Mouse (Mus musculus): Measurements from ENCODE around the gene Sugt1.
A peak's percentile ranks its signal among the peaks of the same experiment; 100 is the strongest.

Sugt1 gene

DNA sequence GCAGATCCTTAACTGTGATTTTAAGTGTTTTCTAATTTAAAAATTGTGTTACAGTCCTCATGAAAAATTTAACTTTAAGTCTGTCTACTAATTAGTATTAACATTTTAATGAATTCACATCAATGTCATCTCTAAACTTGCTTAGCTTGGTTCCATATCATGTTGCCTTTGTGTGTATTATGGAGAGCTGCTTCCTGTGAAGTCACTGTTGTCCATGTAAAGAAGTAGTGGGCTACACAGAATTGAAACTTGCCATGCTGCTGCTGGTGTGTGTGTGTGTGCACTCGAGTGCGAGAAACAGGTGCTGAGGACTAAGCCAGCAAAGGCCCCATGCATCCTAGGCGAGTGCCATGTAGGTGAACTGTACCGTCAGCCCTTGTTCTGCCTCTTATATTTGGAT lies 19.9 kb downstream of the Sugt1 start:
- DNase-seq = no peak

DNA sequence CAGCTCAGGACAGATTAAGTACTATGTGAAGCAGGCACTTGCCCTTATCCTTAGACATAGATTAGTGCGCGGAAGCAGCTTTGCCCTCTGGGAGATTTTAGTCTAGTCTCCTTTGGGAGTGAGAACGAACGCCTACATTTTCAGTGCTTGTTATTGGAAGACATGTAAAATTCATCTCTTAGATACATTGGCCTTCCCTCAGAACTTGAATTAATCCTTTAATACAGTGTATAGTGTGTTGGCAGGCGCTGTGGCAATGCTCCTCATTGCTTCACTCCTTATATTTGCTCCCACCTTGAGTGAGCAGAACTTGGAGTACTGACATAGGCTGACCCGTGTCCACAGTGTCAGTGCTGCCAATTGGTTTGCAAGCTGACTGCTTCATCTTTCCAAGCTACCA lies 20.8 kb downstream of the Sugt1 start:
- no peak for DNase-seq

DNA sequence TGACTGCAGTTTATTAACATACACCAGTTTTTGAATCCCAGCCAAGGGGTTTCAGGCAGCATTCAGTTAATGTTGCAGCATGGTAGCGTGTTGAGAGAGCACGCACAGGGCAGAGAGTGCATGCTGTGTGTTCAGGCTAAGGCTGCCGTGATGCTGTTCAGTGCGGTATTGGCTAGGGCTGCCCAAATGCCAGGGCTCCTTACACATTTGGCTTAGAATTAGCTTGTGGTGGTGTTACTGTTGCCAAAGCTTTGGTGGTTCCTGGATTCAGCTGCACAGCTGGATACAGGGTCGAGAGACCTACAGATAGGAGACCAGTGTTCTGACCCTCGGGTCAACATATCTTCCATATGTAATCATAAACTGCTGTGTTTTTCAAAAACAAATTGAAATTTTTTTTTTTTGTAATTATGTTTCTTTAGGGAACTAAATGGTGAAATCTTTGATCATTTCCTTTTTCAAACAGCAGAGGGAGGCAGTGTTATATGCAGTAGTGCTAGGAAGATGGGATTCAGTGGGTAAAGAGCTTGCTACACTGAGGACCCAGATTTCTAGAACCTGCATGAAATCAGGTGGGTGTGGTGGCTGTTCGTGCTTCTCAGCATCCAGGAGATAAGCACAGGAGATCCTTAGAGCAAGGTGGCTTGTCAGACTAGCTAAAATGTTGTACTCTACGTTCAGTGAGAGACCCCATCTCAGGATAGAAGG lies 29.8 kb downstream of the Sugt1 start:
- DNase-seq = no peak

DNA sequence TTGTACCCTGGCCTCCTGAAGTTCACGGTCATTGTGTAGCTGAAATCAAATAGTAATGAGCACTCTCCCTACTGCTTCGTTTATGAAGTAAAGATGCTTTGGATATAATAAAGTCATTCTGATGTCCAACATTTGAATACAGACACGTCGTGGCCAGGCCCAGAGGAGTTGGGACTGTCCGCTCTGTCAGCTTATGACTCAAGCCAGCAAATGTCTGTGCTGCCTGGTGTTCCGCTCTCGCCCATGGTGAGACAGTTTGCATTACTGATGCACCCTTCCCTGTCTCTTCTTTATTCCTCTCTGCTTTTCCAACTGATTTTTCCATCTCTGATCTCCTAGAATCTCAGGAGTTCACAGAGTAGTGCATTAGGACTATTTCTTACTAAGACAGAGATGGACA lies 32.3 kb downstream of the Sugt1 start:
- no peak for DNase-seq

DNA sequence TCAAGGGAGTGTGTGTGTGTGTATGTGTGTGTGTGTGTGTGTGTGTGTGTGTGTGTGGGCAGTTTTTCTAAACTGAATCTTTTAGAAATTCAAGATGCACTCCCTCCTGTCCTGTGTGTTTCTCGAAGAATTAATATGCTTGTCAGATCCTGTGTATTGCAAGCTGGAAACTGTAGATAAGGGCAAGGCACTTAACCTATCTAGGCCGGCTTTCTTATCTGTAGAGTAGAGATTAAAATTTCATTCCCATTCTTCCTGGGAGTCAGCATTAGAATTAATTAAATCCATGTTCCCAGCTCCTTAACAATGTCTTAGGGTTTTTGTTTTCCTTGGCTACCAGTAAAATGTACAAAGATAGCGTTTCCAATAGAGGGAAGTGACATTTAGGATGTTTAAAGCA lies 33.7 kb downstream of the Sugt1 start:
- DNase-seq = no peak

DNA sequence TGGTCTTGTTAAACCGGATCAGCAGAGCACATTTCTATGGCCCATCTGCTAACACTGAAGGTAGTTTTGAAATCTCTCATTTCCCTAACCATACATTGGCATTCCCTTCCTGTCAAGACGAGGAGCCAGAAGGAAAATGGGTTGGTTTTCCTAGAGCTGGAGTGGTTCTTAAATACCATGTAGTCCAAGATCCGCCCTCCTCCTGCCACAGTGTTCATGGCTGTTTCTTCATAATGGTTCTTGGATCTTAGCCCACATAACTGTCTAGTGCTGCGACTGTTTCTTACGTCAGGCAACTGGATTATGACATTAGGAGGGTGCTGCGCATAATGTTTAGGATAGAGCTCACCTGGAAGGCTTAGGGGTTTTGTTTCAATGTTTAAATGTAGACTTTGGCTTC lies 44.8 kb downstream of the Sugt1 start:
- DNase-seq = no peak

DNA sequence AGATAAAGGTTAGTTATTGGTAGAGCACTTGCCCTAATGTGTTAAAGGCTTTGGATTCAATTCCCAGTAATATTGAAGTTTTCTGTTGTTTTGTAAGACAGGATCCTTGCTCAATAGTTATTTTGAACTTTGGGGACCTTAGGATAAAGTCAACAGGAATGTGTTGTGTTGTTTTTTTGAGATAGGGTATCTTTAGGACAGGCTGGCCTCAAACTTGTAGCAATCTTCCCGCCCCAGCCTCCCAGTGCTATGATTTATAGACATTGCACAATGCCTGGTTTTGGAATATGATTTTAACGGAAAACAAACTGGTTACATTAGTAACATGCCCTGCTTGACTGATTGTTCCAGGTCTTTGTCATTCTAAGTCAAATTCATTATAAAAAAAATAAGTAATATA lies 45.7 kb downstream of the Sugt1 start:
- DNase-seq = no peak

DNA sequence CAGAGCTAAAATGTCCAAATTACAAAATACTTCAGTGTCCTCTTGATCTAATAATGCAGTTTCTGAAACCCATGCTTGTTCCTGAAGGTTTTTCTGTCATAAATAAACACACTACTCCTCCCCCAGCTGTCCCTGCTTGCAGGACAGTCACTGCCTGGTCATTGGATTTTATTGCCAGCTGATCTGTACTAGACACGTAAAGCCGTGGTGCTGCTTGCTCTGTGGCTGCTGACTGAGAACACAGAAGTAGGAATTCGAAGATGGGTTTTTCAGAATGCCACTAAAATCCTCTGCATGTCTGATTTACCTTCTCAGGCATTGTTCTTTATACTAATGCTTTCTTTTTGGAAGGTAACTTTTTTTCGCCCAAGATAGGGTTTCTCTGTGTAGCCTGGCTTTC lies 49.3 kb downstream of the Sugt1 start:
- DNase-seq = no peak

DNA sequence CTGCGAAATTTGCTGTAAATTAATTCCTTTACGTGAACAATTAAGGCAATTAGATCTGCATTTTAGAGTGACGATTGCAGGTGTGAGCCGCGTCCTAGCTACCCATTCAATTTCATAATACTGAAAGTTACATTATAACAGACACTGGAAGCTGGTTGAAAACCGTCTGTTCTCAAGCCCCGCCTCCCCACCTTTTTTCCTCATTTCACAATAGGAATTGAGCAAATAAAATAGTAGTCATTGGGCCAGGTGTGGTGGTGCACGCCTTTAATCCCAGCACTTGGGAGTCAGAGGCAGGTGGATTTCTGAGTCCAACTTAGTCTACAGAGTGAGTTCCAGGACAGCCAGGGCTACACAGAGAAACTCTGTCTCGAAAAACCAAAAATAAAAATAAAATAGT lies 54.6 kb downstream of the Sugt1 start:
- DNase-seq = no peak

DNA sequence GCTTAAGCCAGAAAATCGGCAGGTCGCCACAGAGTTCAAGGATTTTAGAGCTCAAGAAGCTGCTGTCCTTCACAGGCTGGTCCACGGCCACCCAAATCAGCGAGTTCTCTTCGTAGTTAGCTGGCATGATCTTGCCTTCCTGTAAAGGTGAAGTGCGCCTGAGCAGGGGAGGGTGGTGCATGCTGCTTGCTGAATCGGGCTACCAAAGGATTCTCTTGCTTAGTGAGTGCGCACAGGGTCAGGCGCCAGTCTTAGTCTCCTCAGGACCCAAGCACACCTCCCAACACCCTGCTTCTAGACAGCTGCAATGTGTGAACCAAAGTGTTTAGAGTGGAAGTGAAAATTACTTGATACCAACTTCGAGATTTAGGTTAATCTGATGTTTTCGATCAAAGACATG lies 57.9 kb downstream of the Sugt1 start:
- DNase-seq = no peak

DNA sequence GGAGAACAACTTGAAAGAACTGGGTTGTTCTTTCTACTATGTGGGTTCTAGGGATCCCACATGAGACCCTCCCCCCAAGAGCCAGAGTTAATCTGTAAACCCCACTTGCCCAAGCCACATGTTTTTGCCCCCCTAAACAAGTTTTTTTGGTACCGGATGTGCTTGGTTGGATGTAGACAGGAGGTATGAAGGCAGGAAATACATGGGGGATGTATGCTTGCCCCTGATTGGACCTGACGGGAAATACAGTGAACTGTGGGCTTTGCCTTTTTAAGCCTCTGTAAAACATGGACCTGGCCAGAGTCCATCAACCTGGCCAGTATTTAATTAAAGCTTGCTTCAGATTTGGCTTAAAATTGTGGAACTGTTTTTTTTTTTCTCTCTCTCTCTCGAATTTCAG lies 62.2 kb downstream of the Sugt1 start:
- no peak for DNase-seq

DNA sequence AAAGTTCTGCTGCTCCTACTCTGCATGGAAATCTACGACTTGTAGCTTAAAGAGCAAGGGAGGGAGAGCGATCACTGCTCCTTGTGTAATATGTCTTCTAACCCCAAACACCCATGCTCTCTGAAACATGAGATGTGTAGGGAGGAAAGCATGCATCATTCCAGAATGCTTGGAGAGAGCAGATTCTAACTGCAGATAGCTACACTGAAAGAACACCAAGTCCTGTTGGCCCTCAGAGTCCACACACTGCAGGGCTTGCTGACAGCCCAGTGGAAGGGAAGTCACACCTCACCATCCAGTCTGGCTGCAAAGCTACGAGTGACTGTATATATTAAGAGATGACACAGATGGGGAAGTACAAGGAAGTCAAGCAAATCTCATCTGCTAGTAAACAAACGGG lies 65.2 kb downstream of the Sugt1 start:
- no peak for DNase-seq

DNA sequence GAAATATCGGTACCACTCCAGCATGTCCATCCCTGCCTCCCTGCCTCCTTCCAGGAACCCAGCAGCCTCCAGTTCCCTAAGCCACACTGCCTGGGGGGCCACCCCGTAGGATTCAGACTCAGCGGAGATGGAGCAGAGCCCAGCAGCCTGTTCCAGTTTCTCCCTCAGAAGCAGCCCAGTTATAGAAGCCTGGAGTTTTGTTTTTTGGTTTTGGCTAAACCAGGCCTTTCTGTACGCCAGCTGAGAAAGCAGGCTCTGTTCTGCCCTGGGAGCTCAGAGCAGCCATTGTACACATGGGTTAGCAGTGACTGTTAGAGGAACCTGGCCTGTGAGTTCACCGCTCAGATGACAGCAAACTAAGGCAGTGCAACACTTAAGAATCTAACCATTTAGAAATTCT lies 70.8 kb downstream of the Sugt1 start:
- DNase-seq = no peak

DNA sequence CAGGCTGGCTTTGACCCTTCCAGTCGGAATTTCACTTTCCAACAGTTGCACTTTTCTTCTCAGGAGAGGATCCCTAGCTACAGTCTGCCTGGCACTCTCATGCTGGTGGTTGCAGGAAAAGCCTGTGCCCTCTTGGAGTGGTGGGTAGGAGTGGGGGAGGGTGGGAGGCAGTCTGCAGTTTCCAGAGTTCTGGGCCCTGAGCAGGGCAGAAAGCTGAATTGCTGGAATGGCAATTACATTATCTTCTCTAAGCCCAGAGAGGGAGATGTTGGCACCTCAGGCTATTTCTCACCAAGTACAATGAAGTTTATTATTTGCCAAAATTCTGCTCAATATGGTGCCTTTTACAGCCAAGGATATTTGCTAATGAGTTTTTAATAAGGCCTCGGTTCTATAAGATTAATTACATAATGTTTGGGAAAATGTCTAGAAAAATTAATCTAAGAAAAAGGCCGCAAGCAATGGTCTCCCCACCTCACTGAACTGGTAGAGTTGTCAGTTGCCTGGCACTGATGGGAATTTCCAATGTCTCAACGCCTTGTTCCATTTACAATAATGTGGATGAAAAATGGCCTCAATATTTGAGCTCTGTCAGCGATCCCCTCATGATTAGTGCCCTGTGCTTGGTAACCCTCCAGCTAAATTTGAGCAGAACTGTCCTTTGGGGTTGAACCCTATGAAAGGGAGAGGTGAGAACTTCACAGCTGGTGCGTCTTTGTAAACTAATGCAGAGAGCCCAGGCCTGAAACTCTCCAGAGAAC lies 71.4 kb downstream of the Sugt1 start:
- DNase-seq = no peak

DNA sequence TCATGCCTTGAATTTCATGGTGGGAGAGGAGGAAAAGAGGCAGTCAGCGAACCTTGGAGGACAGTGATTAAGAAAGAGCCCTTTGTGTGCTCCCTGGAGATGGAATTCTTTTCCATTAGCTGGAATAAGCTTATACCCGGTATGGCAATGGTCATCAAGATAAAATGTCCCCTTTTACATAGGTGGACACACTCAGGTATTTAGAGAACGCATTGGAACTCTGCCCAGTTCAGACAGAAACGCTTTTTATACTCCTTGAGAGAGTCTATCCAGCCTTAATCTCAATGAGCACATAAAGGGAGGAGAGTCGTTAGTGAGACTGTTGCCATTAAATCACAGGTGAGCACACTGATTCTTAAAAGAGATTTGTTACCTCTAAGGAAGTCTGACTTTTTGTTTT lies 73.0 kb downstream of the Sugt1 start:
- no peak for DNase-seq

DNA sequence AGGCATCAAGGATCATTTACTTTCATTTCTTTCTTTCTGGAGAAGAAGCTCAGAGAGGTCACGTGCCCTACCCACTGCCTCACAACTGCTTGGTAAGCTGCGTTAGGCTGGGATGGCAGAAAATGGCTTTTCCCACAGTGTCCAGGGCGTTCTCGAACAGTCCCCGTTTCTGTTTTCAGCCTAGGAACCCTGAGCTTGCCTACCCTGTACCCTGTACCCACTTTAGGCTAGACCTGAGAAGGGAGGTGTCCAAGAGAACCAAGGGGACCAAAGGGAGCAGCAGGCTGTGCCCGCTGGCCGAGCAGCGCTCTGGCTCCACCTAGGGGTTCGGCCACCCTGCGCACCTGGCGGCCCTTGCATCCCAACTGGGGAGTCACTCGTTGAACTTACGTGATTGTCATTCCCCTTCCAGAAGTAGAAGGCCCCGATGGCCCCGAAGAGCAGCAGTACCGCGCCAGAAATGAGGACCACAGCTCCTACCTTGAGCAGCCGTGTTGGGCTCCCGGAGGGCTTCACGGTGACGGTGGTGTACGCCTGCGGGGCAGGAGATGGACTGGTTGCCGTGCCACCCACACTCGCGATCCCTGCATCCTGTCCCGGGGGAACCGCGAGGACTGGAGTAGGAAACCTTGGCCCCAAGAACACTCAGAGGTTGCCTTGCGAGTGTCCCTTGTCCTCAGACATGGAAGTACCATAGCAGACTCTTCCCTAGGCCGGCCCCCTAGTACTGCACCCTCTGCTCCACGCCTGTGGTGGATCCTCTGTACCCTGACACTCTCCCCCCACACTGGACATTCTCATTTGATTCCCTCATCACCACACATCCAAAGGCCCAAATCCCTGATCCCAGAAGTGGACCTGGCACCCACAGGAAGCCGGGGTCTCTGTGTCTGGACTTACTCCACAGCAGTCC lies 73.8 kb downstream of the Sugt1 start:
- peak; percentile 73 to 79 for DNase-seq

DNA sequence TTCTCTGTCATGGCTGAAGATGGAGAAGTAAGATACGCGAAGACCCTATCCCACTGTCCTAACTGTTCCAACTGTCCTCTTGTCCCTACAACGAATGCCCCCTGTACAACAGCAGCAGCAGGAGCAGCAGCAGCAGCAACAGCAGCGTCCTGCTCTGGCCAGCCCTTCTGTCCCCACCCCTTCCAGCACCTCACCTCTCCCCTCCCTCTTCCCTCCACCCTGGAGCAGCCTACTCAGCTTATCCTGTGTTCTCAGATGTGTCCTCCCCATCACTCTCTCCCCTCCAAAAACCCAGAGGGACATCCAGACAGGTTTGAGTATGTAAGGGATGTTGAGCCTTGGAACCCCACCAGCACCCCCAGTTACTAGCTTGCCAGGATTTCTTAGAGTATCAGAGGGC lies 74.5 kb downstream of the Sugt1 start, which contains the start of gene Cnmd:
Gene Cnmd, minus strand, starts transcription at position 170 of the 400 bp plus-strand sequence.
- DNase-seq = no peak

DNA sequence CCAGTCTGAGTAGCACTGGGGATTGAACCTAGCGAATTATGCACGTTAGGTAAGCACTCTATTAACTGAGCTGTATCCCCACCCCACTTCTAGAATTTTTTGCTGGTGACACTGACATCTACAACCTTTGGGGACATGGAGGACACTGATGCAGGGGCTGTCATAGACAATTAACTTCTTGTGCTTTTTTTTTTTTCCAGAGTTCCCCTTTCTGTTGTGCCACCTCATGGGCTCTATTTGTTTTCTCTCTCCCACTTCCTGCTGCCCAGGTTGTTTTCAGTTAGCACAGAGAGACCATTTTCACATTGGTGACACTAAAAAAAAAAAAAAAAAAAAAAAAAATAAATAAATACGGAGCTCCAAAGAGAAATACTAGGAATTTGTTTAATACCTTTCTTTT lies 83.5 kb downstream of the Sugt1 start:
- DNase-seq = no peak

DNA sequence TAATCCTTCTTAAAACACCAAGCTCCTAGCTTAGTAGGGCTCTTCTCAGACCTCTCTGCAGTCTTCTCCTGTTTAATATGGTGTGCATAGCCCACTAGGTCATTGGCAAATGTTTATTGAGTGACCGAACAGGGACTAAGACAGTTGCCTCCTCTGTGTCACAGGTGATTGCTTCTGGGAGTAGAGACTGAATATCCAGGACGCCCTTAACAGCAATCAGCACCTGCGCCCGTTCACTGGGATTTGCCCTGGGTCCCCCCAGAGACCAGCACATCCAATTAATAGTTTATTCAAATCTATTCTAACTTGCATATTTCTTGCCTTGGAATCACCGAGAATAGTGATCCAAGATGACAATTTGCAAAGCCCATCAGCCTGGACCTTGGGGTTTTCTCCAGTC lies 85.1 kb downstream of the Sugt1 start:
- no peak for DNase-seq

DNA sequence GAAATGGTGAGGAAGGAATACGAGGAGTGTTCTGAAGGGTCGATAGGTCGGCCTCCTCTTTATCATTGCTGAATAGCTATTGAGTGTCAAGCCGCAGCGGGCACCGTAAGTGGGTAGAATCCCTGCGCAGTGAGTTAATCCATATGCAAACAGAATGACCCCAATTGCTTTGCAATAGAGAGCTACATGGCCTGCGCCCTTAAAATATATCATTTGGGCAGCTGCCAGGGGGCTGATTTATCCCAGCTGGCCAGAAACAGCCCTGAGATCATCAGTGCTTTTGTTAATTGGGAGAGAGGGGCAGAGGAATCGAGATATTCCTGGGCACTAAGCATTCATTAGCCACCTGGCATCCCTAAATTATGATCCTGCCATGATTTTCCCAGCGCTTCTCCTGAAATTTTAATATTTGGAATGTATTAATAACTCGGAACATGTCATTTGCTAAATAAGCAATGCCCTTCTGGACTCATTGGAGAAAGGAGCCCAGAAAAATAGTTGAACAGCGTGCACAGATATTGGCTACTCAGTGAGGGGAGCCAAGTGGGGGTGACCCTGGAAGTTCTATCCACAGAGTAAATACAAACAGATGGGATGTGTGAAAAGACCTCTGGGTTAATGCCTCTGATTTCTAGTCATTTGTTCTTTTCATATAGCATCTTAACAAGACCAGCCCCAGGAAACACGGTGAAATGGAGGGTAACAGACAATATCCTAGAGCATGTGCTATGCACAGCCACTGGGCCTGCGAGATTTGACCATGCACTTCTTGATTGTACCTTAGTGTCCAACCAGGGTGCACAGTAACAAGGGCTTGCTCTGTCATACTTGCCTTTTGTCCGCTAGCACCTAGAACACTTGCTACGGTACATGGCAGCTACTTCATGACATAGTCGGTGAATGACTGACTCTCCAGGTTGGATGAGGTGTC lies 85.9 kb downstream of the Sugt1 start:
- no peak for DNase-seq

DNA sequence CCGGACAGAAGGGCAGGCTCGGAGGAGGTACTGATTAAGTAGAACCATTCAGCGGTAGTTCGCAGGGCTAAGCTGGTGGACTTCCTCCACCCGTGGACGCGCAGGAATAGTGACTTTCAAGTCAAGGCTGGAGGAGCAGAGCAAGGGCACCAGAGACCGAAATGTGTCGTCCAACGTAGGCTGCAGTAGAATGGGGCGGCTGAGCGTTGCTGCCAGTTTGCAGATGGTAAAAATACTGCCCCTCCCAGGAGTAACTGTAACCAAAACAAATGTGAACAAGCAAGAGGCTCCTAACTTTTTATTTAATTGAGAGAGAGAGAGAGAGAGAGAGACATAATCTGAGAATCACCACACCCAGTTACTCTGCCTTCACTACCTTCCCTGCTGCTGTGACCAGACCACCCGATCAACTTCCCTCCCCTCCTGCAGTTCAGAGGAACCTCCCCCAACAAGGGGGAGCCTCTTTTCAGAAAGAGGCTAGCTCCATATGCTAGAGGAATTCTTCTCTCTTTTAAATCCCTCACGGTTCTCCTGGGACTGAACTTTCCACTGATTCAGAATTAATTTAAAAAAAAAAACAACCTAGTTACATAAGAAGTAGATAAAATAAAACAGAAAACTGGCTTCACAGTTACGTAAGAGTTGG lies 89.7 kb downstream of the Sugt1 start:
- no peak for DNase-seq

Measured in kidney, postnatal 25 days (tissue).